Mouse (Mus musculus): ENCODE results near the gene Dusp3. TPM values are rescaled to one million over a fixed set of nuclear protein-coding genes. Genes with fewer than 3 reads are reported as not detected.
"Not testable (repeated sequence)": the region's sequence is repeated elsewhere in the genome, so short reads cannot be mapped to it uniquely, and the experiment has no call there.

The Dusp3 gene
- polyA plus RNA-seq, 1 experiment from 2014 or later = 13.4 TPM

DNA sequence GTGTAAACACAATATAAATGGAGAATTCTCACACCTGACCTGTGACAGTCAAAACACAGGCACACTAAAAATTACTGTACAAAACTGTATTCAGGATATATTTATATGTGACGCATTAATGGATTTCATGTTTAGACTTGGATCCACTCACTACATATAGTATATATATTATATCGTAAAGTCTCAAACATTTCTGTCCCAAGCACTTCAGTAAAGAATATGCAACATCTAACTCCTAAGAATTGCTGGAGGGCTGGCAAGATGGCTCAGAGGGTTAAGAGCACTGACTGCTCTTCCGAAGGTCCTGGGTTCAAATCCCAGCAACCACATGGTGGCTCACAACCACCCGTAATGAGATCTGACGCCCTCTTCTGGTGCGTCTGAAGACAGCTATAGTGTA lies 1.4 kb downstream of the Dusp3 start:
- not testable (repeated sequence) for H3K9ac ChIP-seq; ATAC-seq; H3K27ac ChIP-seq; H3K9me3 ChIP-seq (replicated peaks); H3K4me3 ChIP-seq; H3K36me3 ChIP-seq
- WGBS (ENCODE audit: insufficient replicate concordance) = 55% methylated on average over 6 of the region's 6 CpGs
- H3K4me2 ChIP-seq = 0 out of 2 replicates have a peak overlapping the region, but pooled peaks have one; percentile 98
- peaks cover 60% of the 10 kb centered on the region for H3K27me3 ChIP-seq (replicated peaks)
- peaks cover 43% of the 10 kb centered on the region for H3K4me1 ChIP-seq

DNA sequence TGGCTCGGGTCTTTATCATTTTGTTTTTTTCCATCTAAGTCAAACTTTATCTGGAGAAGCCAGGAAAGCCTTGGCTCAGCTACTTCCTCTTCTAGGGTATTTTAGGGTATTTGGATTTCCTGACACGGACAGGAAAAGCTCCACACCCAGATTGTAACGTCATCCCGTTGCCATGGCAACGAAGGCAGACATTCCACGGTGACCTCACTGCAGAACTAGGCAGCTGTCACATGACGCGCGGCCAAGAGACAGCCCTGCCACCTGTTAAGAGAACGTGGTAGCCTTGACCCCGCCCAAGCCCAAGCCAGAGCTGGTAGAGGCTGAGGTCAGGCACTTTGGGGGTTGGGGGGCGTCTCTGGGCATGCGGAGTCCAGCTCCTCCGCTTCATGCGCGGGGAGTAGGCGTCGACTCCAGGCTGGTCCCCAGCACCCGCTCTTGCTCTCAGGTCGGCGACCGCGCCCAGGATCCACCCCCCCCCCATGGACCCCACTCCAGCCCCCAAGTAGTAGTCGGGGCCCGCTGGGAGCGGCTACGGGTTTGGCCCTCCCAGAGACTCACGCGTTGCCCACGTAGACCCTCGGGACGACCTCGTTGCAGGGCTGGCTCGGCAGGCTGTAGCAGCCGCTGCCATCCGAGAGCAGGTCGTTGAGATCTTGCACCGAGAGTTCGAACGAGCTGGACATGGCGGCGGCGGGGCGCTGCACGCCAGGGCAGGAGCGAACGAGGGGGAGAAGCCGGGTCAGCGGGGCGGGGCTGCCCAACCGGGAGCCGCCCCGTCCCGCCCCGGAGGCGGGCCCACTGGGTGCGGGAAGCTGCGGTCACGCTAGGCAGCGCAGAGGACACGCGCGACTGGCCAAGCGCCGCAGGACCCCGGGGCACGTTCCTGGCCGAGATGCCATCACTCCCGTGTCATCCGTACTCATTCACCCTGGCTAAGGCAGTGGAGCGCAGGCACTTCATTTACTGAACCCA lies 2.5 kb downstream of the Dusp3 start, which contains the start of gene Cfap97d1:
Gene Cfap97d1, plus strand, starts transcription at position 226 of the 972 bp plus-strand sequence.
- peaks cover 43% of the 10 kb centered on the region for H3K4me1 ChIP-seq
- peak within 1 kb of the TSS; percentile 74 for H3K27ac ChIP-seq
- peak within 1 kb of the TSS; percentile 75 for H3K9ac ChIP-seq
- no peaks in the 10 kb centered on the region for H3K9me3 ChIP-seq (replicated peaks)
- peaks cover 54% of the 10 kb centered on the region for H3K27me3 ChIP-seq (replicated peaks)
- ATAC-seq = peak; percentile 76
- peak within 1 kb of the TSS; percentile 65 for H3K4me3 ChIP-seq
- peaks cover 12% of the 10 kb centered on the region; the same call in 1 of the 2 replicates for H3K36me3 ChIP-seq
- peak within 1 kb of the TSS; percentile 98 for H3K4me2 ChIP-seq
- WGBS (ENCODE audit: insufficient replicate concordance) = 1% methylated on average over 71 of the region's 71 CpGs

DNA sequence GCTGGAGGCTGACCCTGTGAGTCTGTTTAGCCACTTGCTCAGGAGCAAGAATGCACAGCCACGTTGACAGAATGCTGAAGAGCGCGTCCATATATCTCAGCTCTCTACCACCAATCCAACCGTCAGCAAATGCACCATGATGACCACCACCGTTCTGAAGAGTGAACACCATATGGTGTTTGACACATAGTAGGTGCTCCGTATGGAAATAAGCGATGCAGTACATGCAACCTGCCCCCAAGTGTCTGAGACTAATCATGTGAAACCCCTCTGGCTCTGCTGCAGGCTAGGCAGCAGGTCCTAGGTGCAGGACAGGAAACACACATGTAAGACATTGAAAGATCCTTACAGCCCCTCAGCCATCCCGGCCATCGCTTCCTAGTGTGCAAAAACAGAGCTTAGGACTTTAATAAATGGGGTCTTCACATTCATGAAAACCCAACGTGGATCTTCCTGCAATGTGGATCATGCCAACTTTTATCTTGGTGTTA lies 3.3 kb downstream of the Dusp3 start:
- H3K9ac ChIP-seq = no peak overlapping the region
- H3K27ac ChIP-seq = peak overlapping the region; percentile 59
- peak overlapping the region; percentile 98 for H3K4me2 ChIP-seq
- peaks cover 12% of the 10 kb centered on the region; the same call in 1 of the 2 replicates for H3K36me3 ChIP-seq
- H3K9me3 ChIP-seq (replicated peaks) = no peaks in the 10 kb centered on the region
- ATAC-seq = no peak
- H3K4me3 ChIP-seq = peak overlapping the region; percentile 65
- peaks cover 49% of the 10 kb centered on the region for H3K27me3 ChIP-seq (replicated peaks)
- 36% methylated on average over 10 of the region's 10 CpGs for WGBS (ENCODE audit: insufficient replicate concordance)
- H3K4me1 ChIP-seq = peaks cover 43% of the 10 kb centered on the region

DNA sequence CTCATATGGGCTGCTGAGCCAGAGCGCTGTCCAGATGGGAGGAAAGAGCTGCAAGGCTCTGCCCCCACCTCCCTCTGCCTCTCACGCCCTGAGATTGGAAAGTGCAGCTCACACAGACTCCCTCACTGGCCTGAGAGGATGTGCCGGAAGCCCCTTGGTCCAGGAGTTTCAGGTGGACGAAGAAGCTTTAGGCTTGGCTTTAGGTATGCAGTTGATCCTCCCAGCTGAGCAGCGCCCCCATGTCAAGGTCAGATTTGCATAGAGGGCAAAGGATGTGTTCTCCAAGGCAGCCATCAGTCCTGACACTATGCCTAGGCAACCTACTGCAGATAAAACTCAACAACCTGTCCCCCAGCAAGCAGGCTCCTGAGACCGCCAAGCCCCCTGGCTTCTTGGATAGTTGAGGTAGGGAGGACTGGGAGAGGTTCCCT lies 3.8 kb downstream of the Dusp3 start:
- WGBS (ENCODE audit: insufficient replicate concordance) = 28% methylated on average over 6 of the region's 6 CpGs
- Histone ChIP-seq H3K4me2 (peak overlapping the region; percentile 98), H3K27me3 (replicated peaks) (peaks cover 45% of the 10 kb centered on the region), H3K4me1 (peaks cover 43% of the 10 kb centered on the region), H3K36me3 (peaks cover 12% of the 10 kb centered on the region; the same call in 1 of the 2 replicates), H3K9ac (no peak overlapping the region), H3K27ac (peak overlapping the region; percentile 59; the same call in 1 of the 2 replicates), H3K9me3 (replicated peaks) (no peaks in the 10 kb centered on the region), H3K4me3 (peak overlapping the region; percentile 65)
- no peak for ATAC-seq

DNA sequence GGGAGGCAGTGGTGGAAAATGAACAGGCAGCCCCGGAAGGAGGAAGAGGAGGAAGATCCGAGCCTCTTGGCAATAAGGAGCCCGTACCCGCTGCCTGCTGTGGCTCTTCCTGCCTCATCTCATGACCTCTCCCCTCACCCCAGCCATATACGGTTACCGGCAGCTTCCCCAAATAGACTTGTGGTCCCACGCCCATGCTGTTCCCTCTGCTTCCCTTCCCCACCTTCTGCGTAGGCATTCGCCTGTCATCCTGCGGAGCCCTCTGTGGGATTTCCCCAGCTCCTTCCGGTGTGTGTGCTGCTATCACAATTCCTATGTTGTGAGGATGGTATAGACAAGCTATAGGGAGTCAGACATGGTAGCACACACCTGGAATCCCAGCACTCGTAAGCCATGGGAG lies 5.0 kb downstream of the Dusp3 start:
- Histone ChIP-seq H3K4me2 (no peak overlapping the region), H3K36me3 (peaks cover 12% of the 10 kb centered on the region; the same call in 1 of the 2 replicates), H3K27ac (no peak overlapping the region), H3K27me3 (replicated peaks) (peaks cover 33% of the 10 kb centered on the region), H3K4me1 (peaks cover 43% of the 10 kb centered on the region), H3K9me3 (replicated peaks) (no peaks in the 10 kb centered on the region), H3K9ac (no peak overlapping the region), H3K4me3 (no peak overlapping the region)
- 38% methylated on average over 12 of the region's 12 CpGs for WGBS (ENCODE audit: insufficient replicate concordance)
- ATAC-seq = no peak

DNA sequence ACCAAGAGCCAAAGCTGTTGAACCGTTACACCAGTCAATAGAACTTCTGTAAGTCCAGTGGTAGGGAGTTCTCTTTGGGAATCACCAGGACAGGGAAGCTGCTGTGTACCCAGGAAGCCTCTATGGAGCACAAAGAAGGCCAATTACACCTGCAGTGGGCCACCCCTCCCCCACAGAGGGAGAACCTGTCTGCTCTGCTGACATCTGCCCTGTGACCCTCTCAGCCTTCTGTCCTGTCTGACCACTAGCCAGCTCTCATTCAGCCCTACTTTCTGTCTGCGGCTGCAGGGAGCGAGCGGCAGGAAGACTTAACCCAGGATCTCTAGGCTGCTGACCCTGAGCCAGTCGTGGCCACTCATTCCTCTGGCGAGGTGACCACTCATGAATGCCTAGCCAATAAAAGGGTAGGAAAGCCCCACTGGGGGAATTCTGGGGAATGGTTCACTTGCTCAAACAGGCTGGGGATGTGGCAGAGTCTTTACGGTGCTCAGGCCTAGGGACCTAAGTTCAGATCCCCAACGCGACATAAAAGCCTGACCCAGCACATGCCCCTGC lies 6.1 kb downstream of the Dusp3 start:
- Histone ChIP-seq H3K4me3 (no peak overlapping the region), H3K4me2 (no peak overlapping the region), H3K27me3 (replicated peaks) (peaks cover 26% of the 10 kb centered on the region), H3K9me3 (replicated peaks) (no peaks in the 10 kb centered on the region), H3K4me1 (peaks cover 36% of the 10 kb centered on the region), H3K27ac (no peak overlapping the region), H3K9ac (no peak overlapping the region), H3K36me3 (peaks cover 12% of the 10 kb centered on the region; the same call in 1 of the 2 replicates)
- ATAC-seq = no peak
- 79% methylated on average over 9 of the region's 9 CpGs for WGBS (ENCODE audit: insufficient replicate concordance)

DNA sequence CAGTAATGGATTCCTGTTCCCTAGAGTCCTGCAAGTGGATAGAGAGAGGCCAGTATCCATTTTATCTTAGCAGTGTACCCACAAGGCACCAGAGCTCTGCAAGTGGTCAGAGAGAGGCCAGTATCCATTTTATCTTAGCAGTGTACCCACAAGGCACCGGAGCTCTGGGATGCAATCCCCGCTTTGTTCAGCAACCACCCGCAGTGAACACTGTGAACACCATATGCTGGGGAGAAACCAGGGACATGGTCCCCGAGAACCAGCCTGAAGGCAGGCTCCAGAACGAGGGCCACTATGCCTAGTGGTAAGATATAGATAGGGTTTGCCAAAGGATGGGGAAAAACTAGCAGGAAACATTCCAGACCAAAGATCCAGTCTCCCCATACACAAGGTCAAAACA lies 7.7 kb downstream of the Dusp3 start:
- H3K9ac ChIP-seq = no peak overlapping the region
- no peak overlapping the region for H3K4me2 ChIP-seq
- no peak overlapping the region for H3K4me3 ChIP-seq
- H3K27me3 ChIP-seq (replicated peaks) = peaks cover 15% of the 10 kb centered on the region
- H3K4me1 ChIP-seq = peaks cover 25% of the 10 kb centered on the region
- H3K27ac ChIP-seq = no peak overlapping the region
- peaks cover 12% of the 10 kb centered on the region; the same call in 1 of the 2 replicates for H3K36me3 ChIP-seq
- 76% methylated on average over 5 of the region's 5 CpGs for WGBS (ENCODE audit: insufficient replicate concordance)
- H3K9me3 ChIP-seq (replicated peaks) = no peaks in the 10 kb centered on the region
- no peak for ATAC-seq

DNA sequence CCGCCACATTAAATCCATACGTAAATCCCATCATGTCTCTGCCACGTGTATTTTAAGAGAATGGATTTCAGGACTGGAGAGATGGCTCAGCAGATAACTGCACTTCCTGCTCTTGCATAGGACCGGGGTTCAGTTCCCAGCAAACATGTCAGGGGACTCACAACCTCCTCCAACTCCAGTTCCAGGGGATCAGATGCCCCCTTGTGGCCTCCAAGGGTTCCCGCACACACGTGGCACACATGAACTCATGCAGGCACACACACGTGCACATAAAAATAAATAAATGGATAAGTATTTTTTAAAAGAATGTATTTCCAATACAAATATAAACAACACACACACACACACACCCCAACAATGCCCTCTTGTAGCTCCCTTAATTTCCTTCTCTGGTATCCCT lies 9.9 kb downstream of the Dusp3 start:
- H3K4me3 ChIP-seq = no peak overlapping the region
- no peak overlapping the region for H3K9ac ChIP-seq
- H3K9me3 ChIP-seq (replicated peaks) = no peaks in the 10 kb centered on the region
- peaks cover 12% of the 10 kb centered on the region; the same call in 1 of the 2 replicates for H3K36me3 ChIP-seq
- 0 out of 2 replicates have a peak, but pooled peaks cover 5% of the 10 kb centered on the region for H3K4me1 ChIP-seq
- 81% methylated on average over 7 of the region's 7 CpGs for WGBS (ENCODE audit: insufficient replicate concordance)
- no peaks in the 10 kb centered on the region for H3K27me3 ChIP-seq (replicated peaks)
- H3K27ac ChIP-seq = no peak overlapping the region
- no peak for ATAC-seq
- no peak overlapping the region for H3K4me2 ChIP-seq

DNA sequence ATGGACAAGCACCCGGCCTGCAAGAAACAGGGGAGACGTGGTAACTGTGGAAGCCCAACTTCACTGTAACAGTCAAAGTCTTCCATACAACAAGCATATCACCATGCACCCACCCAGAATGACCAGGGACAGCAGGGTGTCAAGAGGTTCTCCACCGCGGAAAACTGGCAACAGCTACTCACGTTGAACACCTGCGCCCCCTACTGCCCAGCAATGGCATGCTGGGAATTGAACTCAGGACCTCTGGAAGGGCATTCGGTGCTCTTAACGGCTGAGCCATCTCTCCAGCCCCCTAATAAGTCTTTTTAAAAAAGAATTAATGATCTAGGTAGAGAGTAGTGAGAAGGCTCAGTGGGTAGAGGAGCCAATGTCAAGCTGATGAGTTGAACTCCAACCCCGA lies 11.9 kb downstream of the Dusp3 start:
- Histone ChIP-seq H3K4me2 (no peak overlapping the region), H3K36me3 (peaks cover 5% of the 10 kb centered on the region; the same call in 1 of the 2 replicates), H3K27ac (no peak overlapping the region), H3K9me3 (replicated peaks) (no peaks in the 10 kb centered on the region), H3K4me1 (no peaks in the 10 kb centered on the region), H3K27me3 (replicated peaks) (no peaks in the 10 kb centered on the region), H3K9ac (no peak overlapping the region), H3K4me3 (no peak overlapping the region)
- ATAC-seq = no peak
- WGBS (ENCODE audit: insufficient replicate concordance) = 53% methylated on average over 9 of the region's 9 CpGs

DNA sequence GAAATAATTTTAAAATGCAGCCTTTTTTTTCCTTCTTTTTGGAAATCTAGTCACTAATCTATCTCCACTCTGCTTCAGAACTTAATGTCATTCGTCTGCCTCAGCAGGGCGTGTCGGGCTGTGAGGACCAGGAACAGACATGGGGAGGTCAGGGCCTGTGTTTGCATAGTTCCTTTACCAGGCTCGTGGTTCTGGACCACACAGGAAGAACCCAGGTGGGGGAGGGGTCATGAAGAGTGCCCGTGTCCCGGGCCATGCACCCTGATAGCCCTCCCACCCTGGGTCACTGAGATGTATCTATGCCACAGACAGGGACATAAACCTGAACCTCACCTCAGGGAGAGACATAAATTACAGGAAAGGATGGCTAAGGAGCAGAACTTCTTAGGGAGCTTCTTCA lies 12.6 kb downstream of the Dusp3 start:
- Histone ChIP-seq H3K36me3 (no peaks in the 10 kb centered on the region), H3K27me3 (replicated peaks) (no peaks in the 10 kb centered on the region), H3K9me3 (replicated peaks) (no peaks in the 10 kb centered on the region), H3K27ac (no peak overlapping the region), H3K4me3 (no peak overlapping the region), H3K9ac (no peak overlapping the region), H3K4me2 (no peak overlapping the region), H3K4me1 (no peaks in the 10 kb centered on the region)
- WGBS (ENCODE audit: insufficient replicate concordance) = 53% methylated on average over 6 of the region's 6 CpGs
- no peak for ATAC-seq

DNA sequence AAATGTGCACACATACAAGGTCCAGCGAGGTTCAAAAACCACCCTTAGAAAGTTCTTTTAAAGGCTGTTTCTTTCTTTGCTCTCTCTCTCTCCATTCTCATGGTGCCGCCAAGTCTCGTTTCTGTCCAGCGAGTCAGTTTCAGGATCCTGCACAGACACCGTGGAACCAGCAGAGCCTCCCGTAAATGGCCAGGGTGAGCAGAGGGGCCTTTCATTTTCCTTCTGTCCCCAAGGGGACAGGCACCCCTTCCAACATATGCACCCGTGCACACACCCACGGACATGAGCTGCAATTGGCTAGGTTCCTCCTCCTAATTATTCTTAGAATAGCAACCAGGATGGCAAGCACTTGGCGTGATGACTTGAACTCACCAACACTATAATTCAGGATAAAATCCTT lies 13.3 kb downstream of the Dusp3 start:
- 74% methylated on average over 9 of the region's 9 CpGs for WGBS (ENCODE audit: insufficient replicate concordance)
- Histone ChIP-seq H3K9me3 (replicated peaks) (no peaks in the 10 kb centered on the region), H3K9ac (no peak overlapping the region), H3K4me1 (no peaks in the 10 kb centered on the region), H3K36me3 (no peaks in the 10 kb centered on the region), H3K27me3 (replicated peaks) (peaks cover 3% of the 10 kb centered on the region; the same call in 1 of the 2 replicates), H3K4me2 (no peak overlapping the region), H3K27ac (no peak overlapping the region), H3K4me3 (no peak overlapping the region)
- ATAC-seq = no peak

DNA sequence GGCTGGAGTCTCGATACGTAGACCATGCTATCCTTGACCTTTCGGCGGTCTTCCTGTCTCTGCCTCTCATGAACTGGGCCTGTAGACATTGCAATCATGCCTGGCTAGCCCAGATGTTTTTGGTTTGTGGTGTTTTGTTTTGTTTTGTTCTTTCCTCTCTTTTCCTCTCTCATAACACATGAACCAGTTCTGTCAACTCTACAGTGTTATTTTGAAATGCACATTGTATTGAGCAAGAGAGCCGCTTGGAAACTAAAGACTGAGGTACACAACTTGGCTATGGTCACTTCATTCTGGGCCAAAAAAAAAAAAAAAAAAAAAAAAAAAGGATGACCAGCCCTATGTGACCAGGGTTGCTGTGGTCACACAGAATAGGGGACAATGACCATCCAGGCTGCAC lies 14.2 kb downstream of the Dusp3 start:
- WGBS (ENCODE audit: insufficient replicate concordance) = 81% methylated on average over 5 of the region's 5 CpGs
- H3K27me3 ChIP-seq (replicated peaks) = peaks cover 11% of the 10 kb centered on the region
- no peak for ATAC-seq
- H3K36me3 ChIP-seq = no peaks in the 10 kb centered on the region
- H3K4me1 ChIP-seq = no peaks in the 10 kb centered on the region
- no peak overlapping the region for H3K4me2 ChIP-seq
- H3K4me3 ChIP-seq = no peak overlapping the region
- no peaks in the 10 kb centered on the region for H3K9me3 ChIP-seq (replicated peaks)
- no peak overlapping the region for H3K9ac ChIP-seq
- H3K27ac ChIP-seq = no peak overlapping the region
